Mouse (Mus musculus): Measurements from ENCODE around the gene Upk1b. TPM values are rescaled to one million over a fixed set of nuclear protein-coding genes. Genes with fewer than 3 reads are reported as not detected.
A peak's percentile ranks its signal among the peaks of the same experiment; 100 is the strongest.

Gene Upk1b
- polyA plus RNA-seq, 2 experiments = 0.73 to 2.0 TPM

DNA sequence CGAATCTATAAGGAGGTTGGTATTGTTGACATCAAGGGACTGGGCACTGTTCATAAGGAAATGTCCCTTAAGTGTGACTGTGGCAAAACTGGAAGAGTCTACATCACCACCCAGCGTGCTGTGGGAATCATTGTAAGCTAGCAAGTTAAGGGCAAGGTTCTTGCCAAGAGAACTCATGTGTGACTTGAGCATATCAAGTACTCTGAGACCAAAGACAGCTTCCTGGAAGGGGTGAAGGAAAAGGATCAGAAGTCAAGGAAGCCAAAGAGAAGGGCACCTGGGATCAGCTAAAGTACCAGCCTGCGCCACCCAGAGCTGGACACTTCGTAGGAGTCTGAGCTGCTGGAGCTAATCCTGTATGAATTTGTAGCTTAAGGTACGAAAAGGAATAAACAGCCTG lies 39.9 kb downstream of the Upk1b start:
- ATAC-seq (ENCODE audit: insufficient read depth) = no peak
- H3K27ac ChIP-seq = no peak overlapping the region
- DNase-seq (ENCODE audit: low read depth in 3 of 3, low spot score in 3 of 3) = no peak
- H3K36me3 ChIP-seq (replicated peaks; ENCODE audit: control insufficient read depth, insufficient read depth, low read depth) = no peaks in the 10 kb centered on the region
- no peak overlapping the region for H3K4me2 ChIP-seq (ENCODE audit: low read depth)
- H3K4me1 ChIP-seq (replicated peaks; ENCODE audit: control insufficient read depth in 2 of 2, insufficient read depth in 2 of 2, low read length in 1 of 2) = peaks cover 0 to 17% of the 10 kb centered on the region in 2 experiments; a peak in 3 of 4 replicates
- H3K27me3 ChIP-seq (ENCODE audit: control insufficient read depth, insufficient read depth, low read length) = no peaks in the 10 kb centered on the region; the same call in 1 of the 2 replicates
- no peak overlapping the region for H3K4me3 ChIP-seq (ENCODE audit: insufficient read depth in 1 of 2, low read depth in 2 of 2, low read length in 2 of 2)
- no peak for TF ChIP-seq CTCF (IDR thresholded peaks at IDR 0.05; ENCODE audit: low read depth)
- TF ChIP-seq EP300 (IDR thresholded peaks at IDR 0.05; ENCODE audit: low read depth) = no peak
- H3K9me3 ChIP-seq (ENCODE audit: control insufficient read depth, low read length) = no peaks in the 10 kb centered on the region
- H3K9ac ChIP-seq (replicated peaks) = no peak overlapping the region
- WGBS (ENCODE audit: insufficient replicate concordance) = 66% methylated on average over 5 of the region's 5 CpGs

DNA sequence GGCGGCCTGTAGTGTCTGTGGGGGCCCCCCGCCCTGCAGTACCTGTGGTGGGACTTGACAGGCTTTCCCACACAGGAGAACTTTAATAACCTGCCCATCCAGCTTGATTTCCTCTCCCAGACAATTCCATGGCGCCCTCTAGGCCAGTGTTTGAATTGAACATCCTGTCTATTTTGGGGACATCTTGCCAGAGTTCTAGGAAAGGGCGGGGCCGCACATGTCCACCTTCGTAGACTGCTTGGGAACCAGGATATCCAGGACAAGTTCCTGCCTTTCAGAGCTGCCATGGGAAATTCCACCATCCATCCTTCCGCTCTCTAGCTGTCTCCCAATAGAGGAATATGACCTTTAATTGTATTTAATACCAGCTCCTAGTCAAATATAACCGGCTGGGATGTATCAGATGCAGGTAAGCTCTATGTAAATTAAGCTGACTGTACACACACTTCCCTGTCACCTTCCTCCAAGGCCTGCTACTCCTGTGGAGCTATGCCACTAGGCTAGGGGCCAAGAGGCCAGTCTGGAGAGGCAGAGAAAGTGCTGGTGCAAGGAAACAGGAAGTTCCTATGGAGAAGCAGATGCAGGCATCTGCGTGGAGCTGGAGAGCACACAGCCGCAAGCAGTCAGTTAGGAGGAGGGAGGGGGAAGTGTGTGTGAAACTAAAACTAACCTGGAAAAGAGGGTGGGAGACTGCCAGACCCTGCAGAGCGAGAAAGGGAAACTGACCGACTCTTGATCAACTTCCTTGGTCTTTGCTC lies 41.8 kb downstream of the Upk1b start:
- H3K4me1 ChIP-seq (replicated peaks; ENCODE audit: control insufficient read depth in 2 of 2, insufficient read depth in 2 of 2, low read length in 1 of 2) = peaks cover 0 to 21% of the 10 kb centered on the region in 2 experiments; a peak in 3 of 4 replicates
- ATAC-seq (ENCODE audit: insufficient read depth) = no peak
- 56% methylated on average over 12 of the region's 12 CpGs for WGBS (ENCODE audit: insufficient replicate concordance)
- H3K36me3 ChIP-seq (replicated peaks; ENCODE audit: control insufficient read depth, insufficient read depth, low read depth) = no peaks in the 10 kb centered on the region
- no peak overlapping the region for H3K4me2 ChIP-seq (ENCODE audit: low read depth)
- DNase-seq (ENCODE audit: low read depth in 3 of 3, low spot score in 3 of 3) = no peak
- no peak overlapping the region for H3K4me3 ChIP-seq (ENCODE audit: insufficient read depth in 1 of 2, low read depth in 2 of 2, low read length in 2 of 2)
- no peaks in the 10 kb centered on the region for H3K9me3 ChIP-seq (ENCODE audit: control insufficient read depth, low read length)
- TF ChIP-seq EP300 (IDR thresholded peaks at IDR 0.05; ENCODE audit: low read depth) = no peak
- no peak for TF ChIP-seq CTCF (IDR thresholded peaks at IDR 0.05; ENCODE audit: low read depth)
- H3K27ac ChIP-seq = no peak overlapping the region
- H3K27me3 ChIP-seq (ENCODE audit: control insufficient read depth, insufficient read depth, low read length) = peaks cover 1% of the 10 kb centered on the region; the same call in 1 of the 2 replicates
- H3K9ac ChIP-seq (replicated peaks) = no peak overlapping the region

DNA sequence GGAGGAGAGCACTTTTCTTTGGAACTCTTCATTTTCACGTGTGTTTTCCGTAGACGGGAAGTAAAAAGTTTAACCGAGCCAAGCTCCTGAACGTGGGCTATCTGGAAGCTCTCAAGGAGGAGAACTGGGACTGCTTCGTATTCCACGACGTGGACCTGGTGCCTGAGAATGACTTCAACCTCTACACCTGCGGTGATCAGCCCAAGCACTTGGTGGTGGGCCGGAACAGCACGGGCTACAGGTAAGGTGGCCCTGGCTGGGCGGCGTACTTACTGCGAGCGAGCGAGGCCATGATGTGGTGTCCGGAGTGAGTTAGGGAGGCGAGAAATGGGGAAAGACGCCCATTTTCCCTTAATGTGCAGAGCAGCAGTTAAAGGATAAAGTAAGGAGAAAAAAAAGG lies 42.5 kb downstream of the Upk1b start:
- Histone ChIP-seq H3K9me3 (ENCODE audit: control insufficient read depth, low read length) (no peaks in the 10 kb centered on the region), H3K4me1 (replicated peaks; ENCODE audit: control insufficient read depth in 2 of 2, insufficient read depth in 2 of 2, low read length in 1 of 2) (peaks cover 0 to 23% of the 10 kb centered on the region in 2 experiments; a peak in 3 of 4 replicates), H3K36me3 (replicated peaks; ENCODE audit: control insufficient read depth, insufficient read depth, low read depth) (no peaks in the 10 kb centered on the region), H3K4me2 (ENCODE audit: low read depth) (no peak overlapping the region), H3K27me3 (ENCODE audit: control insufficient read depth, insufficient read depth, low read length) (peaks cover 4% of the 10 kb centered on the region; the same call in 1 of the 2 replicates), H3K9ac (replicated peaks) (no peak overlapping the region), H3K4me3 (ENCODE audit: insufficient read depth in 1 of 2, low read depth in 2 of 2, low read length in 2 of 2) (no peak overlapping the region), H3K27ac (no peak overlapping the region)
- 88% methylated on average over 19 of the region's 19 CpGs for WGBS (ENCODE audit: insufficient replicate concordance)
- no peak for DNase-seq (ENCODE audit: low read depth in 3 of 3, low spot score in 3 of 3)
- TF ChIP-seq EP300 (IDR thresholded peaks at IDR 0.05; ENCODE audit: low read depth) (no peak), CTCF (IDR thresholded peaks at IDR 0.05; ENCODE audit: low read depth) (no peak)
- ATAC-seq (ENCODE audit: insufficient read depth) = no peak

DNA sequence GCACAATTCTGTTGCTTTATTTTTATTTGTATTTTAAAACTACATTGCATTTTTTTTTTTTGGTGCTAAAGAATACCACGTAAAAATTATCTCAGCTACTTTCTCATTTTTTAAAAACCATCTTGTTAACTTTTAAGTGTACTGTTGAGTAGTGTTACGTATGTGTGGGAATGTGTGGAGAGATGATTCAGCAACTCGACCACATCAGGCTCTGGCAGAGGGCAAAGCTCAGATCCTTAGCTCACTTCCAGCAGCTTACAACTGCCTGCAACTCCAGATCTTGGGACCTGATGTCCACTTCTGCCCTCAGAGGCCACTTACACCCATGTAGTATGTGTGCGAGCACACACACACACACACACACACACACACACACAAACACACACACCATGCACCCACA lies 43.6 kb downstream of the Upk1b start:
- DNase-seq (ENCODE audit: low read depth in 3 of 3, low spot score in 3 of 3) (no peak), ATAC-seq (ENCODE audit: insufficient read depth) (no peak)
- no peak overlapping the region for H3K27ac ChIP-seq
- H3K4me2 ChIP-seq (ENCODE audit: low read depth) = no peak overlapping the region
- H3K9ac ChIP-seq (replicated peaks) = no peak overlapping the region
- no peaks in the 10 kb centered on the region for H3K36me3 ChIP-seq (replicated peaks; ENCODE audit: control insufficient read depth, insufficient read depth, low read depth)
- no peak overlapping the region for H3K4me3 ChIP-seq (ENCODE audit: insufficient read depth in 1 of 2, low read depth in 2 of 2, low read length in 2 of 2)
- no peaks in the 10 kb centered on the region for H3K9me3 ChIP-seq (ENCODE audit: control insufficient read depth, low read length)
- 38% methylated on average over 4 of the region's 4 CpGs for WGBS (ENCODE audit: insufficient replicate concordance)
- peaks cover 4% of the 10 kb centered on the region; the same call in 1 of the 2 replicates for H3K27me3 ChIP-seq (ENCODE audit: control insufficient read depth, insufficient read depth, low read length)
- TF ChIP-seq EP300 (IDR thresholded peaks at IDR 0.05; ENCODE audit: low read depth) (no peak), CTCF (IDR thresholded peaks at IDR 0.05; ENCODE audit: low read depth) (no peak)
- H3K4me1 ChIP-seq (replicated peaks; ENCODE audit: control insufficient read depth in 2 of 2, insufficient read depth in 2 of 2, low read length in 1 of 2) = peaks cover 0 to 23% of the 10 kb centered on the region in 2 experiments; a peak in 3 of 4 replicates

DNA sequence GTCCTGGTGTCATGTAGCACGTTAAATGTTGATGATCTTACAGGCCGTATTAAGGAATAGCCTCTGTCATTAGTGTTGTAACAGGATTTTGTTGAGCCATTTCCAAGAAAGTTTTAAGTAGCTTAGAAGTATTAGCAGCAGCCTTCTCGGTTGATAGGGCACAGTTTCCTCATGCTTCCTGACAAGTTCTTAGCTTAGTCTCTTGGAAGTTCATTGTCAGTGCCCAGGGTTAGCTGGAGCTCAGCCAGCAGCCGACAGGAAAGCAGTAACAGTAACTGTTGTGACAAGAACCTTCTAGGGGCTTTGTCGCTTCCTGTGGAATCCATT lies 44.0 kb downstream of the Upk1b start:
- Histone ChIP-seq H3K36me3 (replicated peaks; ENCODE audit: control insufficient read depth, insufficient read depth, low read depth) (no peaks in the 10 kb centered on the region), H3K4me1 (replicated peaks; ENCODE audit: control insufficient read depth in 2 of 2, insufficient read depth in 2 of 2, low read length in 1 of 2) (peaks cover 0 to 23% of the 10 kb centered on the region in 2 experiments; a peak in 3 of 4 replicates), H3K27me3 (ENCODE audit: control insufficient read depth, insufficient read depth, low read length) (peaks cover 4% of the 10 kb centered on the region; the same call in 1 of the 2 replicates), H3K27ac (no peak overlapping the region), H3K4me3 (ENCODE audit: insufficient read depth in 1 of 2, low read depth in 2 of 2, low read length in 2 of 2) (no peak overlapping the region), H3K4me2 (ENCODE audit: low read depth) (peak overlapping the region; percentile 43), H3K9me3 (ENCODE audit: control insufficient read depth, low read length) (no peaks in the 10 kb centered on the region), H3K9ac (replicated peaks) (no peak overlapping the region)
- WGBS (ENCODE audit: insufficient replicate concordance) = 23% methylated on average over 5 of the region's 5 CpGs
- TF ChIP-seq EP300 (IDR thresholded peaks at IDR 0.05; ENCODE audit: low read depth) (no peak), CTCF (IDR thresholded peaks at IDR 0.05; ENCODE audit: low read depth) (no peak)
- ATAC-seq (ENCODE audit: insufficient read depth) = no peak
- DNase-seq (ENCODE audit: low read depth in 3 of 3, low spot score in 3 of 3) = no peak
